Mouse (Mus musculus) gonadal fat pad, adult 2 months (tissue): ENCODE data around the gene Bicral. TPM values are rescaled to one million over a fixed set of nuclear protein-coding genes. Genes with fewer than 3 reads are reported as not detected.

Experiments used
- DNase-seq: peaks from one replicate; pipeline ENCODE4 v3.0.0-alpha.2; 2012; ENCODE audit warnings: low read depth
- polyA plus RNA-seq: library from polyadenylated mRNA; depleted of rRNA; stranded (reverse); fragments of >200 nt; gene quantifications from 2 replicates; pipeline ENCODE4 v1.2.3, GENCODE M21; 2012; rRNA removed

The Bicral gene
- 7.5 and 18.0 TPM in 2 replicates for polyA plus RNA-seq

DNA sequence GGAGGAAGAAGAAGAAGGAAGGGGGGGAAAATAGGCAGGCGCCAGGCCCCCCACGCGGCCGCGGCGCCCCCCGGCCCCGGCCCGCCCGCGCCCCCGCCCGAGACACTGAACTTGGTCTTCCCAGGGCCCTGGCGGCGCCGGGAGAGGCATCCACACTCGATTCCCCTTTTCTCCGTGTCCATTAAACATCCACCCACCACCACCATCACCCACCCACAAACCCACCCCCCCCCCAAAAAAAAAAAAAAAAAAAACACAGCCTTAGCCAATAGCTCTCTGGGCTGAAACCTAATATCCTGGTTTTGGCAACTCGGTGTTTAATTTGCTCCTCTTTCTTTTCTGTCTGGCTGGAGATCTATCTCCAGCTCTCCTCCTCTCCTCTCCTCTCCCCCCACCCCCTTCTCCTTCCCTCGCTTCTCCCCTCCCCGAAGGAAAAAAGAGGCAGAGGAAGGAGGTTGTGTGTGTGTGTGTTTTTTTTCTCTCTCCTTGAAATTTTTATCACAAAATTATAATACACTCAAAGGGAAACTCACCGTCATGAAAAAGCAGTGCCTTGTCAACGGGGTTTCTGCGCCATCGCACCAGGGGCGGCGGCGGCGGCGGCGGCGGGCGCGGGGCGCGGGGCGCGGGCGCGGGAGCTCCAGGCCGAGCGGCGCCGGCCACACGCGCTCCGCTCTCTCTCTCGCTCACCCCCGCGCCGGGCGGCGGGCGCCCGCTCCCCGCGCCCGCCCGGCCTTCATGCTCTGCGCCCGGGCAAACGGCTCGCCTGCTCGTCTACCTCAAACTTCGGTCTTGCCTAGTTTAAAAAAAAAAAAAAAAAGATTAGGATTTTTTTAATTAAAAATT lies at the start of gene Bicral:
Gene Bicral (minus strand): TSS at position 580 of the 846 bp plus-strand sequence.
- DNase-seq: no peak

DNA sequence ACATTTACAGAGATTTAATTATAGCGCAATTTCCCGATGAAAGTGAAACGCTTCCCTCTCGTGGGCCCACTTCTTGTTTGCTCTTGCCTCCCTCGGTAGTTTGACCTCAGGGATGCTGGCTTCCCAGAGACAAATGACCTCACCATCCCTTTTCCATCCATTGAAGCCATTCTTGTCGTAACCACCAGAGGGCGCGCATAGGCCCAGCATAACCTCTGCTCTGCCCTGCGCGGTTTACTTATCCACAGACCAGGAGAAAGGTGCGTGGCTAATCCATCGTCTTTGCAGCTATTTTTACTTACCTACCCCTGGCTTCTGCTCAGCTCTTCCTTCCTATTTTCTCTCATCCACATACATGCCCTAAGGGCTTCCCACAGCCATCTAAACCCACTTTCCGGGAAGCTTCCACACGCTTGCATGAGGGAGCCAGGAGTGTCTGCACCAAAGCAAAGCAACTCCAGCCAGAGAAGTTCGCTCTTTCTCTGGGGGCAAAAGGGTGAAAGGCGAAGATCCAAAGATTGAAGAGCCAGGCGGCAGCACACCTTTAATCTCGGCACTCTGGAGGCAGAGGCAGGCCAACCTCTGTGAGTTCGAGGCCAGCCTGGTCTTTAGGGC lies 45.7 kb upstream of the Bicral start:
- DNase-seq: no peak

DNA sequence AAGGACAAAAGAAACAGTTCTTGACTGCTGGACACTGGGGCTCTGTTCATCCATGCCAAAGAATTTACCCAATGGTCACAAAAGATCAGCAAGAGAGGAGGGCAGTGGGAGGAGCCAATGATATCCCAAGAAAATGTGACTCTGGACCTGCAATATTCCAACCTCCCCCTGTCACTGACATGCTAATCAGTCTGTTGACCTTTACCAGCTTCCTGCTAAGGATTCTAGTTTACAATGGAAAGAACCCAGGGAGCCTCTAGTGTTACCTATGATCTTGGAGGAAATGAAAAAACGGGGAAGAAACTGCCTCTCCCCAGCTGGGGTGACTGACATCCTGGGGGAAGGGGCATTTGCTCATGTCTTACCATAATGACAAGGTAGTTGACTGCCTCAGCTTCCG lies 42.7 kb upstream of the Bicral start:
- DNase-seq: no peak

DNA sequence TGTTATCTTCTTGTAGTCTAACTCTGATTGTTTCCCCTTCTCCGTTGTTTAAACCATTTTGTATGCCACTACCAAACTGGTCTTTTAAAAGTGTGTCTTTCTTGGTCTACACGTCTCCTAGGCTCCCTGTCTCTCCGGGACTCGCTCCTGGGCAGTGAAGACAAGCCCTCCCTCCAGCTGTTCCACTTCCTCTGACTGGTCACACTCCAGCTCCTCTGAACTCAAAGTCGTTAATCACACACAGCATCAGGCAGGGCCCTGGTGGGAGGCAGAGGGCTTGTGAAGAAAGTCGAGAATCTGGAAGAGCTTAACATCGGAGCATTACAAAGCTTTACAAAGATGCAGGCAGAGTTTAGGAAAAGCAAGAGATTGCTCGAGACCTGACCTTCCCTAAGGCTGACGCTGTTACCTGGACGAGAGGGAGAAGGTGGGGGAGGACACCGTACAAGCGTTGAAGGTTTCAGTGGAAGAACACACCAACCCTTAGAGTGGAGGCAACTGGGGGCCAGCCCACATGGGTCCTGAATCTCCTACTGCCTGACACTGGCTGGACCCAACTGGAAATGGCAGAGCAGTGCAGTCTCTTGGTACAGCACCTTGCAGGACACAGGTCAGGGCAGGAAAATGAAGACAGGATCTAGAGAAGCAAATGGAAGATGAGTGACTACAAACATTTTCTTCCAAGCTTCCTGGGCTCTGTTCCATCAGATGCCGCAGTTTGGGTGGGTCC lies 39.1 kb upstream of the Bicral start:
- DNase-seq: no peak

DNA sequence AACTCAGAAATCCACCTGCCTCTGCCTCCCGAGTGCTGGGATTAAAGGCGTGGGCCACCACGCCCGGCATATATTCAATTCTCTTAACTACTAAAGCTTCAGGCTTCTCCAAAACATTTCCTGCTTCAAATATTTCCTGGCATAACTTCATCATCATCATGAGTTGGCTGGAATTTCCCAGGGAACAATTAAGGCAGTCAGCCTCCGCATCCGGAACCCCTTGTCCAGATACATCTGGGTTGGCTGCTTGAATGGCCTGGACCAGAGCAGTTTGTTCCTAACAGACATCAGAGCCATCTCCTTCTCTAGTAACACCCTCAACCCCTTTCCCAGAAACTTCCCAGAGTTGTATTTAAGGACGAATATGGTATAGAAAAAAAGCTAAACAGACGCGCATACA lies 37.1 kb upstream of the Bicral start:
- DNase-seq: no peak

DNA sequence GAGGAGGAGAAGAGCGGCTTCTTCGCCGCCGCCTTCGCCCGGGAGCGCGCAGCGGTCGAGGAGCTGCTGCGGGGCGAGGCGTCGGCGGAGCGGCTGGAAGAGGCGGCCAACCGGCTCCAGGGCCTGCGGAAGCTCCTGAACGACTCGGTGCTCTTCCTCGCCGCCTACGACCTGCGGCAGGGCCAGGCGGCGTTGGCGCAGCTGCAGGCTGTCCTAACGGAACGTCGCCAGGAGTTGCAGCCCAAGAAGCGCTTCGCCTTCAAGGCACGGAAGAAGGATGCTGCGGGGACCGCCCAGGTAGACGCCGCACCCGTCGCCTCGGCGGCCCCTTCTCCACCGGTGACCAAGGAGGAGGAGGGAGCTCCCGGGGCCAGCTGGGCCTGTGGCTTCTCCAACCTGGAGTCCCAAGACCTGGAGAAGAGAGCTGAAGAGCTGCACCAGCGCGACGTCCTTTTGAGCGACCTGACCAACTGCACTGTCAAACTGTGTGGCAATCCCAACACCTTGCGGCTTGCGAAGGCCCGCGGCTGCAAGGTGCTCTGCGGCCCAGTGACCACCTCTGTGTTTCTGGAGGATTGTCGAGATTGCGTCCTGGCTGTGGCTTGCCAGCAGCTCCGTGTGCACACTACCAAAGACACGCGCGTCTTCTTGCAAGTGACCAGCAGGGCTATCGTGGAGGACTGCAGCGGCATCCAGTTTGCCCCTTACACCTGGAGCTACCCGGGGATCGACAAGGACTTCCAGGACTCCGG lies 32.7 kb upstream of the Bicral start:
- DNase-seq: no peak

DNA sequence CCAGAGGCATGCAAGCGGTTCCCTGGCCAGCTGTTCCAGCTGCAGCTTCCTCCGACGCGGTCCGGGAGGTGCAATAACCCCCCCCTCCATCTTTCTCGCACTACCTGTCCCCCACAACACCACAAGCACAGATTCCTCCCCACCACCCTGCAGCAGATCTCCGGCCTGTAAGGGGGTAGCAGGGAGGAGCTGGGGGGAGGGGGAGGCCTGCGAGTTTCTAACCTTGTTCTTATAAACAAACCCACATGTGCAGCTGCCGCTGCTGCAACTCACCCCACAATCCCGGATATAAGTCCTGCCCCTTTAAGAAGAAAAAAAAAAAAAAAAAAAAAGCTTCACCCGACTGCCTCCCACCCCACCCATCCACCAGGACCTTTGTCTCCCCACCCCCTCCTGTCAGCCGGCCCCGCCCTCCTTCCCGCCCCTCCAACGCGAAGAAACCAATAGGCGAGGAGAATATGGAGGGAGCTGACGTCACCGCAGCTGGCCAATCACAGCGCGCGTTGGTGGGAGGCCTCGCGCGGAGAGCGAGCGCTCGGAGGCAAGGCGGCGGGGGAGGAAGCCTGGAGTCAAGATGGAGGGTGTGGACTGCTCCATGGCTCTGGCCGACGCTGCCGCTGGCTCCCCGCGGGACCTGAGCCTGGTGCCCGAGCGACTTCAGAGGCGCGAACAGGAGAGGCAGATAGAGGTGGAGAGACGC lies 32.0 kb upstream of the Bicral start, which contains the start of gene Tbcc:
Gene Tbcc (plus strand): TSS at position 569 of the 700 bp plus-strand sequence.
- peak; percentile 59 for DNase-seq

DNA sequence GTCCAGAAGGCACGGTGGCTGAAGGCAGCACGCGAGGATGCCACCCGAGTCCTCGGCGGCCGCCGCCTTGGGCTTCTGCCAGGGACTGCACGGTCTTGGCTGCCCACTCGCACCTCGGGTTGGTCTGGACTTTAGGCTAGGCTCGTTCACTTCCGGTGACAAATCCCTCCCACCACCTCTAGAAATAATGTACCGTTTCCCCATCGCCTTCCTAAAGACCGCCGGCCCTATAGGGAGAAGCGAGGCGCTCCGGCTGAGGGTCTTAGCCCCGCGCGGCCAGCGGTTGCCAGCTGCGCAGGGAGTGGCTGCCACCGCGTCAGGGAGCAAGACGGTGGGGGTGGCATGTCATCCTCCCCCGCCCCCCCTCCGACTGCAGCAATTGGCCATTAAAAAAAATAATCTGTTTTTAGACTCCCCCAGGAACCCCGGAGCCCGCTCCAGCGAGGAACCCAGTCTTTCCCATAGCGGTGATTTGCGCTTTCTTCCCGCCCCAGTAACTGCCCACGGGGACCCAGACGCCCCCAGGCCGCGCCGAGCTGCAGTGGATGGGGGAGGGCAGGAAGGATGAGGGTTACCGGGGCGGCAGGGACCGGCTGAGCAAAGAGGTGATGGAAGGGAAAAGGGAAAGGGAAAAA lies 31.3 kb upstream of the Bicral start:
- DNase-seq: no peak

DNA sequence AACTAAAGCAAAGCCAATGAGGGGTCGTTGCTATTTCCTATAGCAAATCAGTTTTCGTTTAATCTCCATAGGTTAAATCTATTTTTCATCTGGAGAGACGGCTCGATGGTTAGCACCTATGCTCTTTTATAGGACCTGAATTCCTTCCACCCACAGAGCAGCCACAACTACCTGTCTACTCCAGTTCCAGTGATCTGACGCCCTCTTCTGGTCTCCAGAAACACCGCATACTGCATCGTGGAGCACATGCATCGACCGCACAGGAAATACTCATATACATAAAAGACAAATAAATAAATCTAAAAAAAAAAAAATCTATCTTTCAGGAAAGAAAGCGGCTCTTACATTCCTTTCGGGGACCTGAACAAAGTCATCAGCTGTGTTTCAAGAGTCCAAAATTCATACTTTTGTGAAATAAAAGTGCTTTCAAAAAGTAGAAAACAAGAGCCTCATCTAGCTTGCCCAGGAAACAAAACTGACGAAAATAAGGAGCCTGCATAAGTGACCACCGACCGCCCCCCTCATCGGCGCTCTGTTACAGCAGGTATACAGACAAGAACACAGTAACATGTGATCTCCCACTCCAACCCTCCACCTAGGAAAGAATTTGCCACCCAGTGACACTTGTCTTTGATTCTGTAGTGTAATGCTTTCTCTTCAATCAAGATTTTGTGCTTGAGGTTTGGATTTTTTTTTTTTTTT lies 30.4 kb upstream of the Bicral start:
- no peak for DNase-seq

DNA sequence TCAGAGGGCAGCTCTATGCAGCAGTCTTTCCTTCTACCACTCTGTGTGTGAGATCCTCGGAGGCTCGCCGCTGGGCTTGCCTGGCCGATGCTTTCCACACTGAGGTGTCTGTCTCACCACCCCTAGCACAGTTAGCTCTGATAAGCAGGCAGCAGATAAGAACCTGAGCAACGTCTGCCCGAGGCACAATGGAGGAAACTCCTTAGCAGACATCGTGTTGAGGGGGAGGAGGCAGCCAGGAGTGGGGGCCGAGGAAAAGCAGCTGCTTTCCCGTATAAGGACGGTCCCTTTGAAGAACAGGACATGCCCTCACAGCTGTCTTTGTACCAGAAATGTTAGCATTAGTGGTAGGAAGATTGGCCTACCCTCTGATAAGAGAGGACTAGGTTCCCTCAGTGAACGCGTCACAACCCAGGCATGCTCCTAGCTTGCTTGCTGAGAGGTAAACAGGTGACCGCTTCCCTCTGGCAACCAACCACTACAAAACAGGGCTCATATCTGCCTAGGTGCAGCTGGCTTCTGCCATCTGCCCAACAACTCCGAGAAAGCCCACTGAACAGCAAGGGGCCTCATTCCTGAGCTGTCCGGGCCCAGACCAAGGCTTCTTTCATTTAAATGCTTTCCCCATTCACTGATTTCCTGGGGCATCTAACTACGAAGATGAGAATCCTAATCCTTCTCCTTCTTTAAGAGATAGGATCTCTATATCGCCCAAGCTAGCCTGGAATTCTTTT lies 27.8 kb upstream of the Bicral start:
- no peak for DNase-seq

DNA sequence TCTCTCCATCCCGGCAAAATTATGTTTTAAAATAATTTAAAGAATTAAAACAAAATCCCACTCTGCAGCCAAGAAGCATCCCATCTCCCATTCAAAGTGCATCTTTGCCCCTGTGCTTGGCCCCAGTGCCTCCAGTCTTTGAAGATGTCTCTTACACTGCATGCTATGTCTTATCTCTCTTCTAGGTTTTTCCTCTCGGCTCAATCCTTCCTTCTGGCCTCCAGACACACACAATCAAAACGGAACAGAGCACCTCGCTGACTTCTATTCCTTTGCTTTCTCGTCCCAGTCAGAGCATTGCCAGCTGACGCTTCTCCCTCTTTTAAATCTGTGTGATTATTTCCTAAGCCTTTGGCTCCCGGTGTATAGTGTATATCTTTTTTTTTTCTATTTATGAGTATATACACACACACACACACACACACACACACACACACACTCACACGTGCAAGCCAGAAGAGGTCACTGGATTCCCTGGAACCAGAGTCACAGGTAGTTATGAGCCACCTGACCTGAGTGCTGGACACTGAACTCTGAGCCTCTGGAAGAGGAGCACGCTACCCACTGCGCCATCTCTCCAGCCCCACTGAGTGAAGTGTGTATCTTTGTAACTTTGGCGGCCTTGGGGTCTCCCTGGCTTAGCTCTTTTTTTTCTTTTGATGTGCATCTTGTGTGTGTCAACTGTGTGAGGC lies 27.1 kb upstream of the Bicral start:
- no peak for DNase-seq

DNA sequence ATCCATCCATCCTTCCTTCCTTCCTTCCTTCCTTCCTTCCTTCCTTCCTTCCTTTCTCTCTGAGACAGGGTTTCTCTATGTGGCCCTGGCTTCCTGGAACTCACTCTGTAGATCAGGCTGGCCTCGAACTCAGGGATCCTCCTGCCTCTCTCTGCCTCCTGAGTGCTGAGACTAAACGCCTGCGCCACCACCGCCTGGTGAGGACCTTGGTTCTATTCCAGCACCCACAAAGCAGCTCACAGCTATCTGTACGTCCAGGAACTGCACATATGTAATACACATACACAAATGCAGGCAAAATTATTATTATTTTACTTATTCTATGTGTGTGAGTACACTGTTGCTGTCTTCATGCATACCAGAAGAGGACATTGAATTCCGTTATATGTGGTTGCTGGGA lies 26.5 kb upstream of the Bicral start:
- no peak for DNase-seq

DNA sequence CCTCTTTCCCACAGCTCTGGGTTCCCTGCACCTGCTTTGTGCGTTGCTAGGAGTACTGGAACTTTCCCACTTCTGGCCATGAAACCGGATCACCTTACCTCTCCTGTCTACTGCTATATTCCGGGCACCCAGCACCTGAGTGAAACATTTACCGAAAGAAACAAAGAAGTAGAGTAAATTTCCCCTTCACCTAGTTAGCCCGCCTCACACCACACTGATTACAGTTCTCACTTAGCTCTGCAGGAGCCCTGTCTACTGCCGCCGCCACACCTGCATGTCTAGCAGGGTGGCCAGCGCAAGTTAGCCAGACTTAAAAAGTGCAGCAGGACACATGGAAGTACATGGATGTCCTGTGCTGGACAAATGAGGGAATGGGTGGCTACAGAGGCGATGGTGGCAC lies 24.8 kb upstream of the Bicral start:
- DNase-seq: no peak

DNA sequence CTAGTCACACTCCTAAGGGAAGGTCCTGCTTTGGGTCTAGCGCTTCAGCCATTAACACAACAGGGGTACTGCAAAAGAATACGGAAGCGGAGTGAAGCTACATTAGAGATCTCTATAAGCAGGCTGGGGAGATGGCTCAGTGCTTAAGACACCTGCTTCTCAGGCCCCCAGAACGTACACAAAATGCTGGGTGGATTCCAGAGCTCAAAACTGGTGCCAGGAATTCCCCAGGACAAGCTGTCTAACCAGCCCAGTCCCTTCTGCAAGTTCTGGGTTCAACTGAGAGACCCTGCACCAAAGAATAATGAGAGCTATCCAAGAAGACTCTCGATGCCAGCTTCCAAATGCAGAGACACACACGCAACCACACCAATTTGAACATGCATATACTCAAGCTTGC lies 23.4 kb upstream of the Bicral start:
- DNase-seq: no peak

DNA sequence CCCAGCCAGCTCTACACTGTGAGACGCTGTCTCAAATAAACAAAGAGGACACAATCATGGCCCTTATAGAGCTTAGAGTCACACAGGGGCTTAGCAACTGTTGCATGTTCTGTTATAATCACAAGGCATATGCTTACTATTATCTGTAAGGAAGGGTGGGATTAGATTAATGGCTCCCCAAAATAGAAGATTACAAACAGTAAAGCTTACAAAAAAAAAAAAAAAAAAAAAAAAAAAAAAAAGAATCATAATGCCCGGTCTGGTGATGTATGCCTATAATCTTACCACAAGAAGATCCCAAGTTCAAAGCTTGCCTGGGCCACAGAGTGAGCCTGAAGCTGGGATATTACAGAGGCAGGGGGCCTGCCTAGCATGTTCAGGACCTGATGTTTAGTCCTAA lies 22.0 kb upstream of the Bicral start:
- DNase-seq: no peak

DNA sequence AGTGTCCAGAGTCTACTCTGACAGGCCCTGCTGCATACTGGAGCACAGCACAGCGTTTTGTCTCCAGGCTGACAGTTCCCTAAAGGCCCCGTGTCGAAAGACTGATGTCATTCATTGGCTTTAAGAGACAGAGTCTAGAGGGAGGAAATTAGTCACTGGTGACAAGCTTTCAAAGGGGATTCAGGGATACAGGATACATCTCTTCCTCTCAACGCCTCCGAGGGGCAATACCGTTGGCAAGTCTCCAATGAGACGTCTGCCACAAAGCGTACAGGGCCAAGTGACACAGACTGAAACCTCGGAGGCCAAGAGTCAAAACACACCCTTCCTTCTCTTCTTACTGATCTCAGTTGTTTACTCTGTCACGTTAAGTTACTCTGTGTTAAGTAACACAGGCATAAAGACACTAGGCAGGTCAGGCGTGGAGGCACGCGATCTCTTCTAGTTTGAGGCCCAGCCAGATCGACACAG lies 21.6 kb upstream of the Bicral start:
- no peak for DNase-seq

DNA sequence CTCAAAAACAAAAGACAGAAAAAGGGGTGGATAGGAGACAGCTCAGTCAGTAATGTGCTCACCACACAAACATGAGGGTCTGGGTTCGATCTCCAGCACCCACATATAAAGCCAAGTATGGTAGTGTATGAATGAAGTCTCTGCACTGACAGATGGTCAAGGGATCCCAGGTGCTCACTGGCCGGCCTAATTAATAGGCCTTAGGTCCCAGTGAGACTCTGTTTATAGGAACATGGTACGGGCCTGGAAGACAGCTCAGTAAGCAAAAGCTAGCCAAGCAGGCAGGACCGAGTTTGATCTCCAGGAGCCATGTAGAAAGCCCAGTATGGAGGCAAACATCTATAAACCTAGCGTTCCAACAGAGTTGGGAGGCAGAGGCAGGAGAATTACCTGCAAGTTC lies 18.8 kb upstream of the Bicral start:
- no peak for DNase-seq

DNA sequence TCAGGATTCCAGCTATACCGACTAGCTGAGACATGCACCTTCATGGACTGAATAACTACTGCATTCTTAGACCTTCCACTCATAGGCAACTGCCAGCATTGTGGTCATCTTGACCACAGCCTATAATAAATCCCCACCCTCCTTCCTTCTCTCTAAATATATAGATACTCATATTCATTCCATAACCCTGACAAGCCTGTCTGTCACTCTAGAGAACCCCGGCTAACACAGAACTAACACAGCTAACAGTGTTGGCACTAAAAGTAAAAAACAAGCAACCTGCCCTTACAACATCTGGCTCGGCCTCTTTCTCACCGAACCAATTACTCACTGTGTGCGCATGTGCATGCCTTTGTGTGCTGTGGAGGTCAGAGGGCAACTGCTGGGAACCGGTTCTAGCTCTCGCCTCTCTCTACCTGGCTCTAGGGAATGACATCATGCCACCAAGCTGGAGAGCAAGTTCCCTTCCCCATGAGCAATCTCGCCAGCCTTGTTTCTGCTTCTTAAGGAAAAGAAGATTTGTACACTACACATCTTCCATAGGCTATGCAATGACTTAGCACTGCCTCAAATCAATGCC lies 18.2 kb upstream of the Bicral start:
- no peak for DNase-seq
